8 mouse cellular contexts compared by ENCODE assay signal in the genomic region with DNA sequence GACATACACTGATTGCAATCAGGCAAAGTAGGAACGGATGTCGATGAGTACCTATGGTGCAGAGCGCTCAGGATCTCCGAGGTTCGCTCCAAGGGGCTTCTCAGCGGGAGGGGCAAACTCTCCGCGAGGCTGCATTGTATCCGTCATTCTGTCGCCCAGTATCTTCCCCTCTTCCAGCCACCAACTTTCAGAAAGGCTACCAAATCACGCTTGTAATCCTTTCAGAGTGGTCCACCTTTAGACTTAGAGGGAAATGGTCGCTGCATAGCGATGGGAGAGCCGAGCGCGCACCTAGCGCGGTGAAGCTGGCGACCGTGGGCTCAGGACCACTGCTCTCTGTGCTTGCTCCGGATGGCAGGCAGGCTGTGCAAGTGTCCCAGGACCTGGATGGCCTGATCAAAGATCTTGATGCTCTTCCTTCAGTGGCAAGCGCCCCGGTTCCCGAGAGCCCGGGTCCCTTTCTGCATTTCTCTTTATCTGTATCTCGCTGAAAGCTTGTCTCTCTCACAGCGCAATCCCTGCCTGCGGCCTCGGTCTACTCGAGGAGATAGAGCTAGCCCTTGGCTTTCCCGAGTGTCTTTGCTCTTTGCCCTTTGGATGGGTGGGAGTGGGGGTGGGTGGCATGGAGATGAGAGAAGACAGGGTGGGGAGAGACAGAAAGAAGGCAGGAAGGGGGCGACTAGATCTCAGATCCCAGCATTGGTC. TPM values are rescaled to one million over a fixed set of nuclear protein-coding genes. Genes with fewer than 3 reads are reported as not detected.
DNase-seq lines count a peak whose midpoint lies in the region; ATAC-seq and TF ChIP-seq lines count a peak whose summit lies in the region.

No protein-coding gene starts in this region.

- H3K4me1 ChIP-seq in heart, embryonic 14.5 days (ENCODE audit: control insufficient read depth in 2 of 2, insufficient read depth in 2 of 2, low read length in 2 of 2) = peaks cover 5 to 7% of the 10 kb centered on the region in 2 experiments
- peaks cover 4% of the 10 kb centered on the region; the same call in 1 of the 2 replicates for H3K4me1 ChIP-seq in forebrain, embryonic 14.5 days (ENCODE audit: control insufficient read depth, insufficient read depth, low read length)
- H3K4me1 ChIP-seq in liver, embryonic 15.5 days (replicated peaks) = no peaks in the 10 kb centered on the region
- no peaks in the 10 kb centered on the region for H3K4me1 ChIP-seq in stomach, postnatal 0 days (replicated peaks; ENCODE audit: control insufficient read depth, insufficient read depth)

- intact Hi-C loops in heart, postnatal 25 days (cut with DNase I) = no loop called here

- peak overlapping the region; percentile 32 to 55 for H3K4me3 ChIP-seq in heart, embryonic 14.5 days (ENCODE audit: control insufficient read depth in 1 of 2, insufficient read depth in 1 of 2, low read depth in 1 of 2, low read length in 2 of 2)
- H3K4me3 ChIP-seq in forebrain, embryonic 14.5 days (ENCODE audit: low read depth, low read length) = peak overlapping the region; percentile 62
- no peak overlapping the region for H3K4me3 ChIP-seq in liver, embryonic 15.5 days (replicated peaks)
- peak overlapping the region; percentile 51 for H3K4me3 ChIP-seq in stomach, postnatal 0 days (ENCODE audit: low read depth, low read length)

- no peak for DNase-seq in heart, postnatal 25 days (ENCODE audit: low spot score)
- DNase-seq in cerebellum, adult 11 months = peak; percentile 20
- peak; percentile 54 for DNase-seq in forebrain, embryonic 14.5 days (ENCODE audit: low spot score)
- DNase-seq in stomach, postnatal 0 days (ENCODE audit: low spot score) = no peak
- no peak for DNase-seq in kidney, postnatal 36 days

- ATAC-seq in heart, embryonic 14.5 days (ENCODE audit: insufficient number of reproducible peaks, insufficient read depth, low FRiP score, low read depth) = no peak
- peak; percentile 27 for ATAC-seq in forebrain, embryonic 14.5 days
- no peak for ATAC-seq in liver, embryonic 15.5 days (ENCODE audit: insufficient read depth)
- no peak for ATAC-seq in stomach, postnatal 0 days (ENCODE audit: low FRiP score, low TSS enrichment)
- ATAC-seq in monocyte, adult 5-6 weeks (replicated peaks; ENCODE audit: insufficient number of reproducible peaks, low FRiP score, low TSS enrichment, poor library complexity, severe bottlenecking) = no peak

- peak overlapping the region; percentile 34; the same call in 1 of the 2 replicates for H3K9ac ChIP-seq in heart, embryonic 14.5 days (ENCODE audit: low read length)
- peak overlapping the region; percentile 64 for H3K9ac ChIP-seq in forebrain, embryonic 14.5 days (ENCODE audit: low read length)
- H3K9ac ChIP-seq in liver, embryonic 15.5 days = no peak overlapping the region
- H3K9ac ChIP-seq in stomach, postnatal 0 days (ENCODE audit: low read length) = peak overlapping the region; percentile 35; the same call in 1 of the 2 replicates

- H3K27ac ChIP-seq in heart, embryonic 14.5 days (replicated peaks in 1 of 2; ENCODE audit: control insufficient read depth in 1 of 2, insufficient read depth in 1 of 2, low read depth in 2 of 2, low read length in 2 of 2) = no peak overlapping the region
- H3K27ac ChIP-seq in forebrain, embryonic 14.5 days (ENCODE audit: low read depth, low read length) = peak overlapping the region; percentile 54; the same call in 1 of the 2 replicates
- H3K27ac ChIP-seq in liver, embryonic 15.5 days (replicated peaks) = no peak overlapping the region
- no peak overlapping the region for H3K27ac ChIP-seq in stomach, postnatal 0 days (replicated peaks)

- peak overlapping the region; percentile 96 for H3K4me2 ChIP-seq in heart, embryonic 14.5 days (ENCODE audit: low read length)
- H3K4me2 ChIP-seq in forebrain, embryonic 14.5 days (ENCODE audit: low read length) = peak overlapping the region; percentile 53
- peak overlapping the region; percentile 53; the same call in 1 of the 2 replicates for H3K4me2 ChIP-seq in liver, embryonic 15.5 days
- peak overlapping the region; percentile 71 for H3K4me2 ChIP-seq in stomach, postnatal 0 days (replicated peaks; ENCODE audit: low read depth)

- H3K27me3 ChIP-seq in heart, embryonic 14.5 days (ENCODE audit: control insufficient read depth, insufficient read depth, low read length) = peaks cover 58% of the 10 kb centered on the region
- 0 out of 2 replicates have a peak, but pooled peaks cover 4% of the 10 kb centered on the region for H3K27me3 ChIP-seq in forebrain, embryonic 14.5 days (replicated peaks; ENCODE audit: control insufficient read depth, insufficient read depth, low read length)
- H3K27me3 ChIP-seq in liver, embryonic 15.5 days = peaks cover 42% of the 10 kb centered on the region
- H3K27me3 ChIP-seq in stomach, postnatal 0 days (ENCODE audit: control insufficient read depth, insufficient read depth, low read length) = no peaks in the 10 kb centered on the region

- WGBS in heart, embryonic 14.5 days = under 1% methylated on average over 31 of the region's 32 CpGs
- WGBS in forebrain, embryonic 14.5 days = under 1% methylated on average over 32 of the region's 32 CpGs
- 2% methylated on average over 32 of the region's 32 CpGs for WGBS in liver, embryonic 15.5 days (ENCODE audit: insufficient replicate concordance)
- 3% methylated on average over 32 of the region's 32 CpGs for WGBS in stomach, postnatal 0 days

- TF ChIP-seq CTCF in stomach, postnatal 0 days (IDR thresholded peaks at IDR 0.05; ENCODE audit: low read depth) = no peak

- no peak for TF ChIP-seq EP300 in stomach, postnatal 0 days (optimal IDR thresholded peaks at IDR 0.05)

- no peaks in the 10 kb centered on the region for H3K36me3 ChIP-seq in heart, embryonic 14.5 days (ENCODE audit: control insufficient read depth, insufficient read depth, low read length)
- H3K36me3 ChIP-seq in forebrain, embryonic 14.5 days (ENCODE audit: control insufficient read depth, insufficient read depth, low read length) = no peaks in the 10 kb centered on the region
- no peaks in the 10 kb centered on the region for H3K36me3 ChIP-seq in liver, embryonic 15.5 days (replicated peaks)
- no peaks in the 10 kb centered on the region for H3K36me3 ChIP-seq in stomach, postnatal 0 days (ENCODE audit: control insufficient read depth, insufficient read depth, low read length)

- no peaks in the 10 kb centered on the region for H3K9me3 ChIP-seq in heart, embryonic 14.5 days (ENCODE audit: control insufficient read depth, low read length)
- H3K9me3 ChIP-seq in forebrain, embryonic 14.5 days (replicated peaks; ENCODE audit: control insufficient read depth, low read length) = no peaks in the 10 kb centered on the region
- H3K9me3 ChIP-seq in liver, embryonic 15.5 days (replicated peaks) = no peaks in the 10 kb centered on the region
- no peaks in the 10 kb centered on the region for H3K9me3 ChIP-seq in stomach, postnatal 0 days (ENCODE audit: control insufficient read depth, low read length)

RNA-seq across cellular contexts. Expression of gene Slitrk3, which starts 1.0 kb away (rescaled TPM):
- 0.07 and 0.26 TPM in 2 replicates for polyA plus RNA-seq in heart, embryonic 14.5 days (2014; fragmentation: Nextera tagmentation; extraction: Ambion mirVana)
- total RNA-seq in heart, postnatal 25 days (2021) = not detected
- polyA plus RNA-seq in forebrain, embryonic 14.5 days (2014; fragmentation: Nextera tagmentation; extraction: Ambion mirVana) = 4.4 and 5.8 TPM in 2 replicates
- polyA plus RNA-seq in liver, embryonic 15.5 days (2015; fragmentation: Nextera tagmentation; extraction: Ambion mirVana) = 0.03 TPM in 2 replicates
- polyA plus RNA-seq in stomach, postnatal 0 days (2015; fragmentation: Nextera tagmentation; extraction: Ambion mirVana) = 1.3 and 2.1 TPM in 2 replicates
- not detected in 3 replicates for total RNA-seq in monocyte, adult 5-6 weeks (2017)

Comparison
In these comparisons a context has a peak if more than half of its experiments do, and no peak if none do; other contexts are left out.
1. DNase-seq: peak in cerebellum, adult 11 months (single experiment) and forebrain, embryonic 14.5 days (single experiment); none in heart, postnatal 25 days (single experiment), stomach, postnatal 0 days (single experiment) and kidney, postnatal 36 days (0 of 2).
2. Peak in every context shown above with its lines, with median percentiles within 50 percentile points of each other: H3K4me2 ChIP-seq.